Mouse (Mus musculus): ENCODE results near the gene Hepacam2. TPM values are rescaled to one million over a fixed set of nuclear protein-coding genes. Genes with fewer than 3 reads are reported as not detected.

The Hepacam2 gene
- polyA plus RNA-seq (2015; fragmentation: Nextera tagmentation; extraction: Ambion mirVana), result 1.3 and 1.6 TPM in 2 replicates

GRCm38 (mm10) chr6:3498162-3498848 is at the start of gene Hepacam2, which contains the start of gene Vps50:
Gene Hepacam2, minus strand, starts transcription at chr6:3498298.
Gene Vps50, plus strand, starts transcription at chr6:3498382.
- Histone ChIP-seq H3K36me3 (ENCODE audit: control insufficient read depth, insufficient read depth, low read length) (no peaks in the 10 kb centered on the region), H3K4me1 (ENCODE audit: control insufficient read depth, insufficient read depth, low read depth, low read length) (peaks cover 7% of the 10 kb centered on the region), H3K27ac (ENCODE audit: low read depth, low read length) (no peak within 1 kb of the TSS), H3K4me2 (ENCODE audit: low read length) (peak within 1 kb of the TSS; percentile 85), H3K9ac (ENCODE audit: low read depth, low read length) (peak within 1 kb of the TSS; percentile 69), H3K9me3 (ENCODE audit: control insufficient read depth, low read length) (no peaks in the 10 kb centered on the region), H3K27me3 (replicated peaks; ENCODE audit: control insufficient read depth, insufficient read depth, low read length) (no peaks in the 10 kb centered on the region), H3K4me3 (ENCODE audit: low read length) (peak within 1 kb of the TSS; percentile 64)
- WGBS, result 1% methylated on average over 28 of the region's 28 CpGs
- ATAC-seq, result peak; percentile 99

- Histone ChIP-seq H3K4me3 (ENCODE audit: low read length) (no peak overlapping the region), H3K4me2 (ENCODE audit: low read length) (no peak overlapping the region), H3K36me3 (ENCODE audit: control insufficient read depth, insufficient read depth, low read length) (peaks cover 5% of the 10 kb centered on the region), H3K4me1 (ENCODE audit: control insufficient read depth, insufficient read depth, low read depth, low read length) (no peaks in the 10 kb centered on the region), H3K9ac (ENCODE audit: low read depth, low read length) (no peak overlapping the region), H3K27ac (ENCODE audit: low read depth, low read length) (no peak overlapping the region), H3K9me3 (ENCODE audit: control insufficient read depth, low read length) (no peaks in the 10 kb centered on the region), H3K27me3 (replicated peaks; ENCODE audit: control insufficient read depth, insufficient read depth, low read length) (no peaks in the 10 kb centered on the region)
- ATAC-seq, result no peak
- 39% methylated on average over 1 of the region's 1 CpGs for WGBS
Measured at GRCm38 (mm10) chr6:3544970-3545369, 46.9 kb upstream of the Hepacam2 start.

- Histone ChIP-seq H3K9me3 (ENCODE audit: control insufficient read depth, low read length) (no peaks in the 10 kb centered on the region), H3K36me3 (ENCODE audit: control insufficient read depth, insufficient read depth, low read length) (peaks cover 3% of the 10 kb centered on the region), H3K27me3 (replicated peaks; ENCODE audit: control insufficient read depth, insufficient read depth, low read length) (no peaks in the 10 kb centered on the region), H3K4me1 (ENCODE audit: control insufficient read depth, insufficient read depth, low read depth, low read length) (no peaks in the 10 kb centered on the region), H3K27ac (ENCODE audit: low read depth, low read length) (no peak overlapping the region), H3K4me2 (ENCODE audit: low read length) (no peak overlapping the region), H3K9ac (ENCODE audit: low read depth, low read length) (no peak overlapping the region), H3K4me3 (ENCODE audit: low read length) (no peak overlapping the region)
- ATAC-seq, result no peak
- 90% methylated on average over 4 of the region's 4 CpGs for WGBS
Measured at GRCm38 (mm10) chr6:3543862-3544261, 45.8 kb upstream of the Hepacam2 start.

GRCm38 (mm10) chr6:3539470-3539869 is 41.4 kb upstream of the Hepacam2 start:
- H3K4me1 ChIP-seq (ENCODE audit: control insufficient read depth, insufficient read depth, low read depth, low read length), result no peaks in the 10 kb centered on the region
- no peaks in the 10 kb centered on the region for H3K27me3 ChIP-seq (replicated peaks; ENCODE audit: control insufficient read depth, insufficient read depth, low read length)
- WGBS, result 68% methylated on average over 2 of the region's 2 CpGs
- H3K36me3 ChIP-seq (ENCODE audit: control insufficient read depth, insufficient read depth, low read length), result peaks cover 2% of the 10 kb centered on the region; the same call in 1 of the 2 replicates
- no peak overlapping the region for H3K4me2 ChIP-seq (ENCODE audit: low read length)
- H3K9ac ChIP-seq (ENCODE audit: low read depth, low read length), result no peak overlapping the region
- no peak overlapping the region for H3K27ac ChIP-seq (ENCODE audit: low read depth, low read length)
- H3K9me3 ChIP-seq (ENCODE audit: control insufficient read depth, low read length), result no peaks in the 10 kb centered on the region
- H3K4me3 ChIP-seq (ENCODE audit: low read length), result no peak overlapping the region
- peak; percentile 84; the same call in 1 of the 2 replicates for ATAC-seq

GRCm38 (mm10) chr6:3536048-3536447 is 38.0 kb upstream of the Hepacam2 start:
- H3K4me3 ChIP-seq (ENCODE audit: low read length), result no peak overlapping the region
- 80% methylated on average over 1 of the region's 1 CpGs for WGBS
- H3K36me3 ChIP-seq (ENCODE audit: control insufficient read depth, insufficient read depth, low read length), result peaks cover 2% of the 10 kb centered on the region; the same call in 1 of the 2 replicates
- H3K27me3 ChIP-seq (replicated peaks; ENCODE audit: control insufficient read depth, insufficient read depth, low read length), result no peaks in the 10 kb centered on the region
- H3K9ac ChIP-seq (ENCODE audit: low read depth, low read length), result no peak overlapping the region
- H3K4me2 ChIP-seq (ENCODE audit: low read length), result no peak overlapping the region
- H3K4me1 ChIP-seq (ENCODE audit: control insufficient read depth, insufficient read depth, low read depth, low read length), result no peaks in the 10 kb centered on the region
- no peaks in the 10 kb centered on the region for H3K9me3 ChIP-seq (ENCODE audit: control insufficient read depth, low read length)
- H3K27ac ChIP-seq (ENCODE audit: low read depth, low read length), result no peak overlapping the region
- no peak for ATAC-seq

GRCm38 (mm10) chr6:3531445-3531844 is 33.3 kb upstream of the Hepacam2 start:
- Histone ChIP-seq H3K36me3 (ENCODE audit: control insufficient read depth, insufficient read depth, low read length) (no peaks in the 10 kb centered on the region; the same call in 1 of the 2 replicates), H3K4me2 (ENCODE audit: low read length) (no peak overlapping the region), H3K4me1 (ENCODE audit: control insufficient read depth, insufficient read depth, low read depth, low read length) (no peaks in the 10 kb centered on the region), H3K27me3 (replicated peaks; ENCODE audit: control insufficient read depth, insufficient read depth, low read length) (no peaks in the 10 kb centered on the region), H3K9ac (ENCODE audit: low read depth, low read length) (no peak overlapping the region), H3K4me3 (ENCODE audit: low read length) (no peak overlapping the region), H3K9me3 (ENCODE audit: control insufficient read depth, low read length) (no peaks in the 10 kb centered on the region), H3K27ac (ENCODE audit: low read depth, low read length) (no peak overlapping the region)
- ATAC-seq, result 0 out of 2 replicates have a peak, but pooled peaks have one; percentile 34
- WGBS, result 24% methylated on average over 5 of the region's 5 CpGs

- no peak for ATAC-seq
- Histone ChIP-seq H3K27ac (ENCODE audit: low read depth, low read length) (no peak overlapping the region), H3K36me3 (ENCODE audit: control insufficient read depth, insufficient read depth, low read length) (no peaks in the 10 kb centered on the region), H3K9me3 (ENCODE audit: control insufficient read depth, low read length) (no peaks in the 10 kb centered on the region), H3K4me2 (ENCODE audit: low read length) (no peak overlapping the region), H3K4me3 (ENCODE audit: low read length) (no peak overlapping the region), H3K9ac (ENCODE audit: low read depth, low read length) (no peak overlapping the region), H3K27me3 (replicated peaks; ENCODE audit: control insufficient read depth, insufficient read depth, low read length) (no peaks in the 10 kb centered on the region), H3K4me1 (ENCODE audit: control insufficient read depth, insufficient read depth, low read depth, low read length) (no peaks in the 10 kb centered on the region)
- 95% methylated on average over 4 of the region's 4 CpGs for WGBS
Measured at GRCm38 (mm10) chr6:3528198-3528597, 30.1 kb upstream of the Hepacam2 start.

GRCm38 (mm10) chr6:3512611-3513010 is 14.5 kb upstream of the Hepacam2 start:
- H3K9ac ChIP-seq (ENCODE audit: low read depth, low read length), result 0 out of 2 replicates have a peak overlapping the region, but pooled peaks have one; percentile 31
- peak overlapping the region; percentile 57 for H3K27ac ChIP-seq (ENCODE audit: low read depth, low read length)

GRCm38 (mm10) chr6:3511612-3512011 is 13.5 kb upstream of the Hepacam2 start:
- Histone ChIP-seq H3K9me3 (ENCODE audit: control insufficient read depth, low read length) (no peaks in the 10 kb centered on the region), H3K27me3 (replicated peaks; ENCODE audit: control insufficient read depth, insufficient read depth, low read length) (no peaks in the 10 kb centered on the region), H3K4me3 (ENCODE audit: low read length) (no peak overlapping the region; the same call in 1 of the 2 replicates), H3K4me1 (ENCODE audit: control insufficient read depth, insufficient read depth, low read depth, low read length) (peaks cover 13% of the 10 kb centered on the region), H3K36me3 (ENCODE audit: control insufficient read depth, insufficient read depth, low read length) (no peaks in the 10 kb centered on the region), H3K9ac (ENCODE audit: low read depth, low read length) (peak overlapping the region; percentile 58), H3K4me2 (ENCODE audit: low read length) (peak overlapping the region; percentile 48), H3K27ac (ENCODE audit: low read depth, low read length) (peak overlapping the region; percentile 77)
- WGBS, result 23% methylated on average over 11 of the region's 11 CpGs
- ATAC-seq, result peak; percentile 63

More at GRCm38 (mm10) chr6:3512611-3513010, 14.5 kb upstream of the Hepacam2 start:
- WGBS, result 16% methylated on average over 3 of the region's 3 CpGs
- H3K4me1 ChIP-seq (ENCODE audit: control insufficient read depth, insufficient read depth, low read depth, low read length), result peaks cover 13% of the 10 kb centered on the region
- H3K36me3 ChIP-seq (ENCODE audit: control insufficient read depth, insufficient read depth, low read length), result no peaks in the 10 kb centered on the region
- no peaks in the 10 kb centered on the region for H3K9me3 ChIP-seq (ENCODE audit: control insufficient read depth, low read length)
- H3K27me3 ChIP-seq (replicated peaks; ENCODE audit: control insufficient read depth, insufficient read depth, low read length), result no peaks in the 10 kb centered on the region
- no peak overlapping the region for H3K4me3 ChIP-seq (ENCODE audit: low read length)
- peak; percentile 88 for ATAC-seq
- H3K4me2 ChIP-seq (ENCODE audit: low read length), result no peak overlapping the region

All from hindbrain, embryonic 16.5 days (tissue).